Mouse (Mus musculus) kidney, embryonic 14.5 days (tissue): ENCODE results near the gene Csf2ra. TPM values are rescaled to one million over a fixed set of nuclear protein-coding genes. Genes with fewer than 3 reads are reported as not detected.
"Not testable (repeated sequence)": the region's sequence is repeated elsewhere in the genome, so short reads cannot be mapped to it uniquely, and the experiment has no call there.

Experiments
- ATAC-seq: fragments of 200-750 bp; cut with Nextera tagmentation; 2 replicates; pipeline ENCODE4 v1.8.0; 2017; ENCODE audit warnings: moderate number of reproducible peaks, mild to moderate bottlenecking, moderate TSS enrichment, moderate library complexity; ENCODE audit not compliant: low FRiP score, low TSS enrichment
- H3K27ac ChIP-seq: fragments of 300-500 bp; sonication (generic); 2 replicates; pipeline ENCODE4 v1.5.1; 2014; ENCODE audit warnings: low read depth, mild to moderate bottlenecking, low read length, moderate library complexity, mixed read lengths
- H3K27me3 ChIP-seq: fragments of 300-500 bp; sonication (generic); 2 replicates; pipeline ENCODE4 v1.6.1; 2014; ENCODE audit warnings: mild to moderate bottlenecking, low read length; ENCODE audit not compliant: control insufficient read depth, insufficient read depth
- H3K36me3 ChIP-seq: fragments of 300-500 bp; sonication (generic); 2 replicates; pipeline ENCODE4 v1.6.1; 2014; ENCODE audit warnings: low read length, mixed read lengths; ENCODE audit not compliant: control insufficient read depth, insufficient read depth
- H3K4me1 ChIP-seq: fragments of 300-500 bp; sonication (generic); 2 replicates; pipeline ENCODE4 v1.6.1; 2014; ENCODE audit warnings: low read length, mixed read lengths; ENCODE audit not compliant: control insufficient read depth, insufficient read depth
- H3K4me2 ChIP-seq: fragments of 300-500 bp; sonication (generic); replicated peaks from 2 replicates; pipeline ENCODE4 v1.6.1; 2014; ENCODE audit warnings: low read depth, mild to moderate bottlenecking, low read length
- H3K4me3 ChIP-seq: fragments of 300-500 bp; sonication (generic); 2 replicates; pipeline ENCODE4 v1.5.1; 2014; ENCODE audit warnings: mild to moderate bottlenecking, low read length
- H3K9ac ChIP-seq: fragments of 300-500 bp; sonication (generic); 2 replicates; pipeline ENCODE4 v1.6.1; 2014; ENCODE audit warnings: low read depth, mild to moderate bottlenecking, low read length, moderate library complexity
- H3K9me3 ChIP-seq: fragments of 300-500 bp; sonication (generic); 2 replicates; pipeline ENCODE4 v1.6.1; 2016; ENCODE audit warnings: low read length; ENCODE audit not compliant: control insufficient read depth
- WGBS: fragments of 180-500 bp; shearing (Covaris S2); extraction: QIAGEN DNeasy Blood & Tissue Kit; methylation state at CpG from one replicate; pipeline ENCODE4 v1.1.7; 2014; 5-methylcytosine and 5-hydroxymethylcytosine counted together
- polyA plus RNA-seq: library from polyadenylated mRNA; unstranded; fragments of >200 nt; fragmentation: Nextera tagmentation; extraction: Ambion mirVana; gene quantifications from 2 replicates; pipeline ENCODE4 v1.2.1, GENCODE M21; 2014

Csf2ra gene
- polyA plus RNA-seq, 1 experiment from 2014 or later, result 36.8 TPM

DNA sequence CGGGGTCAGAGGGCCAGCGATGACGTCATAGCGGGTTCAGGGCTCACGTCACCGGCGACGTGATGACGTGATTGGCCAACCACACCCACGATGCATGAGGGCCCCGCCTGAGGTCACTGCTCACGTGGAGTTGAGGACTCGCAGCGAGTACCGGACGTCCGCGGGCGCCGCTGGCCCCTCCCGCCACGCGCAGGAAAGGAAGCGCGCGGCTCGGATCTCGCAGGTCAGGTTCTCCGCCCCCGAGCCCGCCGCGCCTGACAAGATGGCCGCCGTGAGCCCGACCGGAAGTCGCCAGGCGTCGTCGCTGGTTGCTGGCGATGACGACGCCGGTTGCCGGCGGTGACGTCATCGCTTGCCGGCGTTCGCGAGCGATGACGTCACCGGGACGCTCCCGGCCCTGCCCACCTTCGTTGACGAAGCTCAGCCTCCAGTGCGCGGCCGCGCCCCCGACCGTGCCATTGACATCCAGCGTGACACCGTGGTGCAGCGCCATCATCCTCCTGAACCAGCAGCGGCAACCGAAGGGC, 1.8 kb downstream of the Csf2ra start:
- Histone ChIP-seq H3K4me3 (peak overlapping the region; percentile 61), H3K4me1 (no peaks in the 10 kb centered on the region), H3K36me3 (no peaks in the 10 kb centered on the region), H3K9me3 (no peaks in the 10 kb centered on the region), H3K27ac (peak overlapping the region; percentile 96), H3K4me2 (peak overlapping the region; percentile 59), H3K27me3 (no peaks in the 10 kb centered on the region), H3K9ac (peak overlapping the region; percentile 45)
- WGBS, result 2% methylated on average over 71 of the region's 71 CpGs
- peak; percentile 34 for ATAC-seq

DNA sequence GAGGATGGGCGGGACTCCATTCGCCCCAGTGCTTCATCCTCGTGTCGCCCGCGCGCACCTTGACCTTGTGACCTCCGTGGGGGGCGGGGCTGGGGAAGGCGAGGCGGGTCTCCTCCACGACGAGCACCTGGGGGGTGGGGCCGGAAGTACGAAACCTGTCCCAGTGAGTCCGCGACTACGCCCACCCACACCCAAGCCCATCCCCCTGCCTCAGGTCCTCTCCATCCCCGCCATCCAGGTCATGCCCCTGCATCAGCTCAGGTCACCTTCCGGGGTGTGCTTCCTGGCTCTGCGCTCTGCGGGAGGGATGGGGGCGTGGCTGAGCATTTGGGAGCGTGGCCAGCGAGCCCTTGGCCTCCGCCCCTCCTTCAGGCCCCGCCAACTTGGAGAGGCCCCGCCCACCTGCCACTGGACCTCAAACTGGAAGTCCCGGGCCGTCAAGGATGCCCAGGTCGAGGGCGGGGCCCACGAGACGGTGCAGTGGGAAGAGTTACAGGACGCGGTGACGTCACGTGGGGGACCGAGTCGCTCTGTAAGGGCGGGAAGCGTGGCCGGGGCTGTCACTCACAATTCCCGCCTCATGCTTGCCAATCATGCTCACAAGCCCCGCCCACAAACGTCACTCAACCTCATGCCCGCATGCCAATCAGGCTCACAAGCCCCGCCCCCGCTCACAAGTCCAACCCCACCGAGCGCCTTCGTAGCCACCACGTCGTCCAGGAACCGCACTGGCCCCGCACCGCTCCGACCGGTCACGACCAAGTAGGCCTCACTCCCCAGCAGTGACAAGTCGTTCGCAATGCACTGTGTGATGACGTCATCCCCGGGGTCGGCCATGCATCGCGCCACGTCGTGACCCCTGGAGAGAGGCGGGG, 2.5 kb downstream of the Csf2ra start:
- H3K4me2 ChIP-seq, result peak overlapping the region; percentile 59
- peak overlapping the region; percentile 61 for H3K4me3 ChIP-seq
- H3K9me3 ChIP-seq, result no peaks in the 10 kb centered on the region
- H3K9ac ChIP-seq, result peak overlapping the region; percentile 37
- no peaks in the 10 kb centered on the region for H3K36me3 ChIP-seq
- no peaks in the 10 kb centered on the region for H3K27me3 ChIP-seq
- H3K4me1 ChIP-seq, result no peaks in the 10 kb centered on the region
- peak overlapping the region; percentile 96 for H3K27ac ChIP-seq
- WGBS, result 4% methylated on average over 70 of the region's 70 CpGs
- peak; percentile 60 for ATAC-seq

GRCm38 (mm10) chr19:61224678-61225525, 3.3 kb downstream of the Csf2ra start:
- H3K4me2 ChIP-seq, result peak overlapping the region; percentile 59
- peak; percentile 18 for ATAC-seq
- no peak overlapping the region; the same call in 1 of the 2 replicates for H3K9ac ChIP-seq
- H3K4me3 ChIP-seq, result peak overlapping the region; percentile 61
- no peaks in the 10 kb centered on the region for H3K9me3 ChIP-seq
- no peaks in the 10 kb centered on the region for H3K36me3 ChIP-seq
- WGBS, result 32% methylated on average over 51 of the region's 53 CpGs
- no peaks in the 10 kb centered on the region for H3K4me1 ChIP-seq
- H3K27ac ChIP-seq, result no peak overlapping the region
- no peaks in the 10 kb centered on the region for H3K27me3 ChIP-seq

GRCm38 (mm10) chr19:61223706-61224328, 4.4 kb downstream of the Csf2ra start:
- H3K4me3 ChIP-seq, result no peak overlapping the region
- WGBS, result 95% methylated on average over 6 of the region's 6 CpGs

DNA sequence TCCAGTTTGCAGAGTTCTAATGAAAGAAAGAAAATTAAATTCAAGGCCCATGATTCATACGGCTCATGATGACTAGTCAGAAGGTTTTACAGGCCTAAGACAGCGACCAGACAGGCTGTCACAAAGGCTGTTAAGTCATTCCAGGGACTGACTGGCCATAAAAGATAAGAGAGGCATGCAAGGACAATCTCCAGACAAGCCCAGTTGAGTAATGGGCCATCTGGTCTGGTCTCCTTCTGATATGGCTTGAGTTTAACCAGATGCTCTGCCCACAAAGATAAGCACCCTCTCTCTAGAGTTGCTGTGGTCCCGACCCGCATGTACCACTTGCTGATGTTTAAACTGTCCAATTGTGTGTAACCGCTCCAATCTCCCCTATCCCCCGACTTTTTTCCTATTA, 20.7 kb downstream of the Csf2ra start:
- 79% methylated on average over 6 of the region's 6 CpGs for WGBS
- H3K27me3 ChIP-seq, H3K9me3 ChIP-seq, H3K4me1 ChIP-seq, H3K4me3 ChIP-seq, H3K9ac ChIP-seq, ATAC-seq, H3K4me2 ChIP-seq, H3K27ac ChIP-seq, H3K36me3 ChIP-seq: not testable (repeated sequence)

More at GRCm38 (mm10) chr19:61223706-61224328, 4.4 kb downstream of the Csf2ra start:
- H3K4me2 ChIP-seq, result no peak overlapping the region
- no peaks in the 10 kb centered on the region for H3K36me3 ChIP-seq
- no peaks in the 10 kb centered on the region for H3K27me3 ChIP-seq
- no peak overlapping the region for H3K27ac ChIP-seq
- ATAC-seq, result no peak
- H3K9ac ChIP-seq, result no peak overlapping the region
- no peaks in the 10 kb centered on the region for H3K4me1 ChIP-seq
- H3K9me3 ChIP-seq, result no peaks in the 10 kb centered on the region

- no peak overlapping the region for H3K4me2 ChIP-seq
- ATAC-seq, result no peak
- 30% methylated on average over 10 of the region's 10 CpGs for WGBS
- H3K4me3 ChIP-seq, result no peak overlapping the region
- H3K9ac ChIP-seq, result no peak overlapping the region
- H3K9me3 ChIP-seq, result no peaks in the 10 kb centered on the region
- H3K27me3 ChIP-seq, result no peaks in the 10 kb centered on the region
- no peak overlapping the region for H3K27ac ChIP-seq
- no peaks in the 10 kb centered on the region for H3K36me3 ChIP-seq
- no peaks in the 10 kb centered on the region for H3K4me1 ChIP-seq
These were observed 28.4 kb downstream of the Csf2ra start for GRCm38 (mm10) chr19:61199836-61200235.

DNA sequence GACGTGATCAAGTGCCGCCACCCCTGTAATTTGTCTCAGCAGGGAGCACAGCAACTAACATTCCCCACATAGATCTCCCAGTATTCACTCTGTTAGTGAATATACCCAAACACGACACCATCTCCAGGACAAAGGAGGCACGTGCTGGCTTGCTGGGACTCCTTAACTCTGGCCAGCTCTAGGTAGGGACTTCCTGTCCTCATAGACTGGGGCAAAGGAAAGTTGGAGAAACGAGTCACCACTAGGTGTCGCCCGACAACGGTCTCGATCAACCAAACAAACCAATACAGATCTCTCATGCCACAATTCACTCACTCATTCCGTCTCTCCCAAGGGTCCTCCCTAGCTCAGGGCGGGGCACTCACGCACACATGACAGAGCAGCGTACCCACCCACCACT, 28.9 kb downstream of the Csf2ra start:
- Histone ChIP-seq H3K4me3 (no peak overlapping the region), H3K9ac (no peak overlapping the region), H3K4me1 (no peaks in the 10 kb centered on the region), H3K4me2 (no peak overlapping the region), H3K27ac (no peak overlapping the region), H3K36me3 (no peaks in the 10 kb centered on the region), H3K27me3 (no peaks in the 10 kb centered on the region), H3K9me3 (no peaks in the 10 kb centered on the region)
- 13% methylated on average over 13 of the region's 13 CpGs for WGBS
- ATAC-seq, result no peak

DNA sequence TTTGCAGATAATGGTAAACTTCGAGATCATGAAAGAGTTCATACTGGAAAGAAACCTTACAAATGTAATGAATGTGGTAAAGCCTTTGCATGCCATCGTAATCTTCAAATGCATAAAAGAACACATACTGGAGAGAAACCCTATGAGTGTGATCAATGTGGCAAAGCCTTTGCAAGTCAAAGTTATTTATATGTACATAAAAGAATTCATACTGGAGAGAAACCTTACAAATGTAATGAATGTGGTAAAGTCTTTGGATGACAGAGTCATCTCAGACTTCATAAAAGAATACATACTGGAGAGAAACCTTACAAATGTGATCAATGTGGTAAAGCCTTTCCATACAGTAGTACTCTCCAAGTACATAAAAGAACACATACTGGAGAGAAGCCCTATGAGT, 44.6 kb downstream of the Csf2ra start, which contains the start of gene Gm6020:
Gene Gm6020 (plus strand): TSS at position 301 of the 400 bp plus-strand sequence.
- not testable (repeated sequence) for ATAC-seq, H3K27ac ChIP-seq, H3K9me3 ChIP-seq, H3K9ac ChIP-seq, H3K36me3 ChIP-seq, H3K27me3 ChIP-seq, H3K4me3 ChIP-seq, H3K4me1 ChIP-seq, H3K4me2 ChIP-seq
- WGBS, result 86% methylated on average over 2 of the region's 2 CpGs
